Mouse (Mus musculus) ES-E14 (cell line): Measurements from ENCODE around the gene Cntnap2. TPM values are rescaled to one million over a fixed set of nuclear protein-coding genes. Genes with fewer than 3 reads are reported as not detected.

ENCODE experiments used
- DNase-seq: peaks from one replicate; pipeline ENCODE4 v3.0.0-alpha.2; 2013; ENCODE audit warnings: low read depth, low spot score
- H3K27ac ChIP-seq: 2 replicates; pipeline ENCODE4 v1.5.1; 2012; ENCODE audit warnings: low read depth, mild to moderate bottlenecking, low read length, moderate library complexity, mixed read lengths; ENCODE audit not compliant: poor library complexity, insufficient read depth, severe bottlenecking
- H3K36me3 ChIP-seq: 2 replicates; pipeline ENCODE4 v1.6.1; 2012; ENCODE audit warnings: mild to moderate bottlenecking, low read length, moderate library complexity, mixed read lengths; ENCODE audit not compliant: control insufficient read depth, poor library complexity, insufficient read depth, severe bottlenecking
- H3K4me1 ChIP-seq, 2 experiments: fragments of 150-350 bp in 1 of 2; sonication (generic) in 1 of 2; 2 replicates each; pipeline ENCODE4 v1.6.1; 2012; ENCODE audit warnings: low read length in 2 of 2, mild to moderate bottlenecking in 1 of 2, mixed read lengths in 1 of 2; ENCODE audit not compliant: control insufficient read depth in 2 of 2, insufficient read depth in 2 of 2, poor library complexity in 1 of 2
- H3K4me3 ChIP-seq, 2 experiments: fragments of 150-350 bp in 1 of 2; sonication (generic) in 1 of 2; 2 replicates each; pipeline ENCODE4 v1.5.1; 2012; ENCODE audit warnings: low read length in 2 of 2, low read depth in 1 of 2, mild to moderate bottlenecking in 1 of 2, mixed read lengths in 1 of 2; ENCODE audit not compliant: insufficient read depth in 1 of 2, poor library complexity in 1 of 2, severe bottlenecking in 1 of 2
- H3K9ac ChIP-seq: 2 replicates; pipeline ENCODE4 v1.6.1; 2012; ENCODE audit warnings: low read depth, mild to moderate bottlenecking, low read length, mixed read lengths; ENCODE audit not compliant: poor library complexity, insufficient read depth, severe bottlenecking
- H3K9me3 ChIP-seq: fragments of 150-350 bp; sonication (generic); 2 replicates; pipeline ENCODE4 v1.6.1; 2012; ENCODE audit warnings: low read depth, mild to moderate bottlenecking, low read length; ENCODE audit not compliant: control insufficient read depth, insufficient read depth
- CHD2 ChIP-seq: IDR thresholded peaks from 2 replicates; pipeline ENCODE4 v1.6.1; 2014; ENCODE audit warnings: mild to moderate bottlenecking, low read depth, low read length, inconsistent platforms
- HCFC1 ChIP-seq: IDR thresholded peaks from 2 replicates; pipeline ENCODE4 v1.6.1; 2012; ENCODE audit warnings: low read length, inconsistent platforms, borderline replicate concordance; ENCODE audit not compliant: insufficient read depth
- MAFK ChIP-seq: IDR thresholded peaks from 2 replicates; pipeline ENCODE4 v1.6.1; 2014; ENCODE audit warnings: mild to moderate bottlenecking, low read depth, low read length, inconsistent platforms; ENCODE audit not compliant: insufficient read depth
- ZC3H11A ChIP-seq: IDR thresholded peaks from 2 replicates; pipeline ENCODE4 v1.6.1; 2012; ENCODE audit warnings: low read depth, mild to moderate bottlenecking, inconsistent platforms, low read length, borderline replicate concordance
- ZNF384 ChIP-seq: IDR thresholded peaks from 2 replicates; pipeline ENCODE4 v1.6.1; 2012; ENCODE audit warnings: low read depth, low read length, inconsistent platforms
- in situ Hi-C, 2 experiments: fragments of 600-800 bp; cut with MboI; formaldehyde crosslinking; loops; one replicate each; pipeline ENCODE4 v1.15.1; 2025; ENCODE audit warnings: low sequenced_read_pairs in 2 of 2, inconsistent platforms in 1 of 2; ENCODE audit not compliant: unreplicated experiment in 2 of 2
- total RNA-seq: library from RNA; depleted of rRNA; stranded (reverse); fragments of 300-350 nt; gene quantifications from 2 replicates; pipeline ENCODE4 v1.2.3, GENCODE M21; 2012

Cntnap2 gene
- total RNA-seq, 1 experiment, result 7.9 TPM

GRCm38 (mm10) chr6:47333016-47333415, 2273.9 kb downstream of the Cntnap2 start:
- in situ Hi-C loops, result no loop called here
- no peak overlapping the region for H3K9ac ChIP-seq
- TF ChIP-seq ZNF384 (no peak), ZC3H11A (no peak), MAFK (no peak), CHD2 (no peak), HCFC1 (no peak)
- DNase-seq, result no peak
- no peaks in the 10 kb centered on the region for H3K9me3 ChIP-seq
- peaks cover 0 to 4% of the 10 kb centered on the region in 2 experiments; a peak in 1 of 4 replicates for H3K4me1 ChIP-seq
- H3K36me3 ChIP-seq, result no peaks in the 10 kb centered on the region
- no peak overlapping the region for H3K4me3 ChIP-seq
- H3K27ac ChIP-seq, result no peak overlapping the region

DNA sequence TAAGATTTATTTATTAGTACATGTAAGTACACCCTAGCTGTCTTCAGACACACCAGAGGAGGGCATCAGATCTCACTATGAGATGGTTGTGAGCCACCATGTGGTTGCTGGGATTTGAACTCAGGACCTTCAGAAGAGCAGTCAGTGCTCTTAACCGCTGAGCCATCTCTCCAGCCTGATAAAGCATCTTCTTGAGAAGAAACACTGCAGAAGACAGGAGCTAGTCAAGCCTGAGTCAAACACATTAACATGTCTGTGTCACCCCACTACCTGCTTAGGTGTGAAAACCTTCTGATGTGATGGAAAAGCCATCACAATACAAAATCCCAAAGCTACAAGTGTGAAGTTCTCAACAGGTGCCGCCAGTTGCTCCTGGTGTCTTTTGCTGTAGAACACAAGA, 2275.2 kb downstream of the Cntnap2 start:
- H3K4me1 ChIP-seq, result peaks cover 0 to 5% of the 10 kb centered on the region in 2 experiments; a peak in 1 of 4 replicates
- H3K4me3 ChIP-seq, result no peak overlapping the region
- in situ Hi-C loops, result no loop called here
- H3K9ac ChIP-seq, result no peak overlapping the region
- H3K9me3 ChIP-seq, result no peaks in the 10 kb centered on the region
- TF ChIP-seq ZNF384 (no peak), HCFC1 (no peak), ZC3H11A (no peak), MAFK (no peak), CHD2 (no peak)
- DNase-seq, result no peak
- no peak overlapping the region for H3K27ac ChIP-seq
- no peaks in the 10 kb centered on the region for H3K36me3 ChIP-seq

GRCm38 (mm10) chr6:47337300-47337699, 2278.1 kb downstream of the Cntnap2 start:
- H3K27ac ChIP-seq, result no peak overlapping the region
- peak; percentile 54; the same call in 1 of the 2 replicates for TF ChIP-seq ZNF384
- no peak for TF ChIP-seq HCFC1
- H3K4me3 ChIP-seq, result no peak overlapping the region
- in situ Hi-C loops, result no loop called here
- no peaks in the 10 kb centered on the region for H3K36me3 ChIP-seq
- H3K4me1 ChIP-seq, result peaks cover 0 to 5% of the 10 kb centered on the region in 2 experiments; a peak in 1 of 4 replicates
- H3K9ac ChIP-seq, result no peak overlapping the region
- no peaks in the 10 kb centered on the region for H3K9me3 ChIP-seq
- no peak for DNase-seq

GRCm38 (mm10) chr6:47338113-47338512, 2279.0 kb downstream of the Cntnap2 start:
- Histone ChIP-seq H3K4me3 (no peak overlapping the region), H3K36me3 (no peaks in the 10 kb centered on the region), H3K27ac (no peak overlapping the region; the same call in 1 of the 2 replicates), H3K4me1 (peaks cover 0 to 5% of the 10 kb centered on the region in 2 experiments; a peak in 1 of 4 replicates), H3K9me3 (no peaks in the 10 kb centered on the region), H3K9ac (no peak overlapping the region)
- no peak for DNase-seq
- in situ Hi-C loops, result no loop called here
- TF ChIP-seq CHD2 (no peak), ZNF384 (no peak), ZC3H11A (no peak), MAFK (no peak), HCFC1 (no peak)
